Mouse (Mus musculus) spleen, adult 2 months (tissue): Measurements from ENCODE around the gene Rfk.

Experiments used
- CTCF ChIP-seq: fragments of 200-500 bp; IDR thresholded peaks from 2 replicates; pipeline ENCODE4 v1.5.1; 2011; ENCODE audit warnings: mild to moderate bottlenecking, inconsistent platforms; ENCODE audit not compliant: insufficient read depth, insufficient read length, insufficient replicate concordance; ENCODE audit errors: extremely low read depth
- POLR2A ChIP-seq: fragments of 200-500 bp; IDR thresholded peaks from 2 replicates; pipeline ENCODE4 v1.6.1; 2011; ENCODE audit warnings: low read depth, low read length, inconsistent platforms

DNA sequence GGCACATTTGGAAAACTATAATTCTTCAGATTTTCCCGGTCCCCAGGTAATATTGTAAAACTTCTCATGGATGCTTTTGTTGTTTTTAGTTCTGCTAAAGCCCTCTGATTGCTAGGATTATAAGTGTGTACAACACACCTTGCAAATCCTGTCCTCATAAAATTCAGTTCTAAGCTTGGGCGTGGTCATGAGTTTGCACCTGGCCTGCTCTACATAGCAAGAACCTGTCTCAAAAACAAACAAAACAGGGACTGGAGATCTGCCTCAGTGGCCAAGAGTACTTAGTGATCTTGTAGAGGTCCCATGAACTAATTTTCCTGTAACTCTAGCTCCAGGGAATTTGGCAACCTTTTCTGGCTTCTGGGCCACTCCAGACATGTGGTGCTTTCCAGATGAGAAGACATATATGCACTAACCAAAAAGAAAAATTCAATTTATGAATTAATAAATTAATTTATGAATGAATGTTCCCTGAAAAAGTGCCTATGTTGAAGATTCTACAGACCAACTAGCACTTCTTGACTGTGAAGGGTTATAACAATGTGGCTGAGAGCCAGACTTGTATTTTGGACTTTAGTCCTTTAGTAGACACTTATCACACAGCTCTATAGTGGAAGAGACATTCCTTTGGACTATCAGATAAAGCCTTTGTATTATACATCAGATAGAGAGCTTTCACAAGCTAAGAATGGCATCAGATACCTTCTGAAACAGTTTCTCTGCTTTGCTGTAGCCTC lies 34.1 kb downstream of the Rfk start:
- TF ChIP-seq CTCF (no peak), POLR2A (no peak)
